Mouse (Mus musculus) kidney, postnatal 10 days (tissue): Measurements from ENCODE around the gene Zfp398.
A peak's percentile ranks its signal among the peaks of the same experiment; 100 is the strongest.
"Not testable (repeated sequence)": the region's sequence is repeated elsewhere in the genome, so short reads cannot be mapped to it uniquely, and the experiment has no call there.

Experiments
- DNase-seq: peaks from one replicate; pipeline ENCODE4 v3.0.0; 2021; ENCODE audit warnings: mixed read lengths

Zfp398 gene

DNA sequence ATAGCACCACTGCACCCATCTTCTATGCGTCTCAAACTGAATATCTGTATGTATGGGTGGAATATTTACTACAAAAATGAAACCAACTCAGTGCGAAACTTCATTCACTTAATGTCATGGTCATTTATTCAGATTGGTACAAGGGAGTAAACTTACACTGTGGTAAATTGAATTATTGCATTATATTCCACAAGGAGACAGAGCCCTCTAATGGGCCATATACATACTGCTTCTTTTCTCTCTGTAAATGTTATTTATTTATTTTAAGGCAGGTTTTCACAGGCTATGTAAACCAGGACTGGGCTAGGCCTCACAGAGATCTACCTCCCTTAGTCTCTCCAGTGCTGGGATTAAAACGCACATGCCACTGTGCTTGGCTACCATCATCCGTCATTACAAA, 8.0 kb upstream of the Zfp398 start:
- DNase-seq, result no peak

DNA sequence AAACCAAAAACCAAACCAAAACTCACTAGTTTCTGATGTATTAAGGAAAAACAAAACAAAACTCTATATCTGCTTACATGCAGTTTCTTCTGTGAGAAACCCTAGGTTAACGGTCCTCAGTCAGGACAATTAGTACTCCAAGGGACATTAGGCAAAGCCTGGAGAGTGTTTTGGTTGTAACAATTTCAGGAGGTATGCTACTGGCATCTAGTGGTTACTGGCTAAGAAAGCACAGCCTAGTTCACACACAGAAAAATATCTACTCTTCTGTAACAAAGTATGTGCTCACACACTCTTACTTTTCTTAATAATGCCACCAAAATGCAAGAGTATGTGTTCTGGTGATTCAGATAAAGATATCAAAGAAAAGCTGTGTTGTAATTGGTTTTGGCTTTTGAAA, 6.5 kb upstream of the Zfp398 start:
- DNase-seq, result no peak

DNA sequence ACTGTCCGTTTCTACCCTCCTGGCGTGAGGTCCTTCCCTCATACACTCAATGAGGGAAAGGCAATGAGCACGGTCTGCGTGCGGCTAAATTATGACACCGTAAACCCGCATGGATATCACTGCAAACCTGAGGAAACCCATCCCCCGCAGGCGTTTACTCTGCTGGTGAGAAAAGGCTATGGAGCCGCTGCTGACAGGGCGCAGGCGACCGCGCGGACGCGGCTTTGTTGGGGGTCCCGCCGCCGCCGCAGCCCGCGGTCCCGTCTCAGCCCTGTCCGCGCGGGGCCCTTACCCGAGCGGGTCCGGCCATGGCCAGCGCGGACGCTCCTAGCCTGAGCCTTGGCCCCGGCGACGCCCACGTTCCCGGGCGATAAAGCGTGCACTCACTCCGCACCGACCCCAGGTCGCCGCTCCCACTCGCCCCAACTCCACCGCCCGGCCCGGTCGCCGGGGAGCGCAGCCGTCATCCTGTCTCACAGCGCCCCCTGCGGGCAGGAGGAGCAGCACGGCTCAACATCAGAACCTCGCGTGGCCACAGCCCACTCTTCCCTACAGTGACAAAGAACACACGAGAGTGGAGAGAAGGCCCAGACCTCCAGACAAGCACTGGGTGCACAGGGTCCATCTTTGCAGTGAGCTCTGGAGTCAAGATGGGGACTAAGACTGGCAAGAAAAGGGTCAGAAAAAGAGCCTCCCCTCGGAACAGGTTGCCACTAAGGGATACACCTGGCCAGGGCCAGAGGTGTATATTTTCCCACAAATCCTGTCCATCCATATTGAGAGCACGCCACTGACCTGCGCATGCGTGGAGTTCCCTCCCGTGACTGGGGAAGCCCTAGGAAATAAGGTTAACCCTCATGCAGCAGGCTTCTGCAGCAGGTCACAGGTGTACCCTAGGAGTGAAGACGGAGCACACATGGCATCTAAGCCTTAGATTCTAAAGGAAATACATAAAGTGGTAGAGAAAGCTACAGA, 5.1 kb upstream of the Zfp398 start, which contains the start of gene Zfp786:
TSS of gene Zfp786 (minus strand) at position 764 of the 975 bp plus-strand sequence.
- peak; percentile 96 for DNase-seq

GRCm38 (mm10) chr6:47832220-47832619, 3.2 kb upstream of the Zfp398 start:
- no peak for DNase-seq

DNA sequence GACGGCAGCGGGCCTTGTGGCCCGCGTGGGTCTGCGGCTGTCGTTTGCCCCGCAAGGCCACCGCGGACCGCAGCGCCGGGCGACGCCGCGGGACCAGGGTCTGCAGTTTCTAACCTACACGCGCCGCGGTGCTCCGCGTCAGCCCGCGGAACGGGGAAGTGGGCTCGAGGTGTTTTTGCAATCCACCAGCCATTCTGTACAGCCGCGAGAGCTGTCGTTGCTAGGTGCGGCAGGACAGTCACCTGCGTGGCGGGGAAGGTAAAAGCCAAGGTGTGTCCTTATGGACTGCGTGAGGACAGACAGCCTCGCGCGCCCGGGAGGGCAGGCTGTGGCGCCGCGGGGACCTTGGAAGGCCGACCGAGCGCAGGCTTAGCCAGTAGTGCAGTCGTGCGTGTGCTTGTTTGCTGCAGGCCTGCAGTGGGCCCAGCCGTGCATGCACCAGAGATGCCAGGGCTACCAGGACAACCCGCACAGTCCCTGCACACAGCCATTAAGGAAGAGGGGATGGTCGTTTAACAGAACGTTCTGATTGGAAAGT, 592 bp downstream of the Zfp398 start:
- DNase-seq, result peak; percentile 70

DNA sequence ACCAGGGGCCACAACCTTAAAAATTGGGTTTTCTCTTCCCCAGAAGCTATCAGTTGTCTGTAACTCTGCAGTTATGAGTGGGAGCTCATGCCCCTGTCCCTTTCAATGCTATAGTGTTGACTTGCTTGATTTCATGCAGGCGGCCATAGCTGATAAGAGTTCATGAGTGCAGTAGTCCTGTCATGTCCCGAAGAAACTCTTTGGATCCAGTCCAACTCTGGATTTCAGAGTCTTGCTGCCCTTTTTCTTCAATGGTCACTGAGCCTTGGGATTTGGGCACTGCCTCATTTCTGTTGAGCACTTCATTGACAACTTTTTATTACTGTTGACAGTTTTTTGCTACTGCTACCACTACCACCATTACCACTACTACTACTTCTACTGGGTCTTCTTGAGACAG, 2.2 kb downstream of the Zfp398 start:
- DNase-seq, result no peak

DNA sequence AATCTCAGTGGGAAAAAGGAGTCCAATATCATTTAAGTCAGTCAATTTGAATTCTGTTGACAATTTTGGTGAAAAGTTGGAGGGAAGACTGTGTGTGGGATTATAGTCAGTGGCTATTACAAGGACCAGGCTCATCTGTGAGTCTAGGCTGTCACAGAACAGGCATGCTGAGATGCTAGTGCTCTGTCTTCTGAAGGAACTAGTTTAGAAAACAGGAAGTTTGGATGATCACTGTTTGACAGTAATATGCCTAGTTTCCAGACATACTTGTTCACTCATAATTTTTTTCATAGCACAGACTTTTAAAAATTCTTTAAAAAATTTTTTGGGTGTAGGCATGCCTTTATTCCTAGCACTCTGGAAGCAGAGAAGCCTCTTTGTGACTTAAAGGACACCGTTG, 5.6 kb downstream of the Zfp398 start:
- no peak for DNase-seq

DNA sequence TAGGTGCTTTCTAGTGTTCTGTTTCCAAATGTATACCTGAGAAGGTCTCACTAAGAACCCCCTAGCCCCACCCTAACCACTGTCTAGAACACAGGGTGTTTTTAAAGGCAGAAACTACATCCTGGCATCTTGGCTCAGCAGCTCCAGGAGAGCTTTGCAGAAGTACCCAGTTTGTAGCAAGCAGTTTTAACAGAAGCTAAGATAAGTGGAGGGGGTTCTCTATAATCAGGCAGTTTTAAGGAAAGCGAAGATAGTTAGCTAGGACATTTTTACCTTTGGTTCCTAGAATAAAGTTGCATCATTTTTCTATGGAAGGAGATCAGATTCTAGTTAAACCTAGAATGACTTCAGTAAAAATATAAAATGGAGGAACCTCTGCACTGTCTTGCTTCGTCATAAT, 6.4 kb downstream of the Zfp398 start:
- DNase-seq, result no peak

- DNase-seq, result no peak
These were observed 6.9 kb downstream of the Zfp398 start for GRCm38 (mm10) chr6:47842337-47842736.

DNA sequence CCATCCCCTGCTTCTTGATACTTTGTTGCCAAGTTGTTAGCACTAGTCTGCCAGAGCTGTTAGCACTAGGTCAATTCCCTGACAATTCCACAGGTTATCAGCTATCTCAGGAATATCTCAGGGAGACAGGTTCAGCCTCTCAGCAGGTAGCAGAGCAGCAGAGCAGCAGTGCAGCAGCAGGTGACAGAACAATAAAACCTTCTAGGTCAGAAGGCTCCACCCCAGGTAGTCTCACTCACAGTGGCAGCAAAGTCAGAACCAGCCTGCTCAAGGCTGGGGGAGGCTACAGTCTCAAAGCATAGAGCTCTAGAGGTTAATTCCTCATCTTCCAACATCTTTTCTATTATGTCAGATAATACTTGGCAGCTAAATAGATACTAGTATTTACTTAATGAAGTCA, 10.3 kb downstream of the Zfp398 start:
- no peak for DNase-seq

DNA sequence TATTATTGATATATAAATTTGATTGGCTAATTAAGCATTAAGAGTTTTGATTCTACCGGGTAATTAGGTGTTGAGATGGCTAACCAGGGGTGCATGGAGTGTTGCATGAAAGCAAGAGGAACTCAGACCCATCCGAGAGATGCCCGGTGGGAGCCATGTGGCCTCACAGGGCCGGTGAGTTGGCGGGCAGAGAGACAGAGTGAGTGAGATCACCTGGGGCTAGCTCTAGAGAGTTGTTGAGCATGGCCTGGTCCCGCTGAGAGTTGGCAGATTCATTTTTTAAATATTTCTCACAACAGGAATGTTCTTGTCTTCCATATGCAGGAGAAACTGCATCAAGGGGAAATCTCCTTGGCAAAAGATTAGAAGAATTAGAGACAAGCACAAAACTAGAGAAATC, 21.8 kb downstream of the Zfp398 start:
- no peak for DNase-seq

DNA sequence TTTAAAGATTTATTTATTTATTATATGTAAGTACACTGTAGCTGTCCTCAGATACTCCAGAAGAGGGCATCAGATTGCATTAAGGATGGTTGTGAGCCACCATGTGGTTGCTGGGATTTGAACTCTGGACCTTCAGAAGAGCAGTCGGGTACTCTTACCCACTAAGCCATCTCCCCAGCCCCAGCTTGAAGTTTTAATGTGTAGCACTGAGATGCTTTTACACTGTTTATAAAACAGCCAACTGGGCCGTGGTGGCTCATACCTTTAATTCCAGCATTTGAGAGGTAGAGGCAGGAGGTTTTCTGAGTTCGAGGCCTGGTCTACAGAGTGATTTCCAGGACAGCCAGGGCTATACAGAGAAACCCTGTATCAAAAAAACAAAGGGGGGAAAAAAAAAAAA, 22.3 kb downstream of the Zfp398 start:
- DNase-seq, result not testable (repeated sequence)

GRCm38 (mm10) chr6:47872266-47872665, 36.8 kb downstream of the Zfp398 start:
- DNase-seq, result no peak

DNA sequence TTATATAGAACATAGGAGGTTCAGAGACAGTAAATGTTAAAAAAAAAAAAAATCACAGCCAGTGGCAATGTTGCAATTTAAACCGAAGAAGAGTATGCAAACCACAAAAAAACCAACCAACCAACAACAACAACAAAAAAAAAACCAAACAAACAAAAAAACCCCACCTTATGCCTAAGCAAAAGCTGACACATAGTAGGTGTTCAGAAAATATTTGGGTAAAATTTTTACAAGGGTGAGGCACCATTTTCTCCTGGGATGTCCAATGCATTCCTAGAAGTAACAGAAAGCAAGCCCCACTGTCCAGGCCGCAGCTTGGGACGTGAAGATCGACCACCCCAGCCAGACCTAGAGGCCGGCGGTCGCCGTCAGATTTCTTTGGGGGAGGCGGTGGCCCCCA, 41.6 kb downstream of the Zfp398 start, which contains the start of gene Zfp282:
TSS of gene Zfp282 (plus strand) at position 147 of the 400 bp plus-strand sequence.
- DNase-seq, result no peak

DNA sequence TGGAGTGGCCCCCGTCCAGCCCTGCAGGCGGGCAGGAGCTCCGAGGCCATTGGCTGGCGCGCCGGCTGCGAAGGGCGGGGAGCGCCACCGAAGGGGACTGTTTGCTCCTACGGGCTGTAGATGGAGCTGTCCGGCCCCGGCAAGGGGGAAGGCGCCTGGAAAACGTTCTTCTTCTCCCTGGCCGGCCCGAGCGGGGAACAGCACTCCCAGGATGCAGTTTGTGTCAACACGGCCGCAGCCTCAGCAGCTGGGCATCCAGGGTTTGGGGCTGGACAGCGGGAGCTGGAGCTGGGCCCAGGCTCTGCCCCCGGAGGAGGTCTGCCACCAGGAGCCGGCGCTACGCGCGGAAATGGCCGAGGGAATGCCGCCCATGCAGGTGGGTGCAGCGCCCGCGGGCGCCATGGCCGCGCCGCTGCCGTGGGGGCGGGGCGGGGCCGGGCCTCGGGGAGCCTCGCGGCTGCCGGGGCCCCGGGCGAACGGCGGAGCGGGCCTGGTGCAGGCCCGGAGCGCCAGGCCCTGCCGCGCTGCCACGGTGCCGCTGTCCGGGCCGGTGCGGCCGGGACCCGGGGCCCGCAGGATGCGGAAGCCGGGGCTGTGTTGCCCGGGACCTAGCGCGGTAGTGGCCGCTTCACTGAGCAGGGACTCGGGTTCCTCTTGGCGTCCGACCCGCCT, 42.1 kb downstream of the Zfp398 start:
- peak; percentile 94 for DNase-seq

- DNase-seq, result peak; percentile 18
These were observed 42.7 kb downstream of the Zfp398 start for GRCm38 (mm10) chr6:47878133-47878514.

- no peak for DNase-seq
These were observed 43.1 kb downstream of the Zfp398 start for GRCm38 (mm10) chr6:47878593-47878992.

GRCm38 (mm10) chr6:47879049-47879716, 43.7 kb downstream of the Zfp398 start:
- DNase-seq, result no peak

- DNase-seq, result no peak
These were observed 44.7 kb downstream of the Zfp398 start for GRCm38 (mm10) chr6:47880166-47880565.

DNA sequence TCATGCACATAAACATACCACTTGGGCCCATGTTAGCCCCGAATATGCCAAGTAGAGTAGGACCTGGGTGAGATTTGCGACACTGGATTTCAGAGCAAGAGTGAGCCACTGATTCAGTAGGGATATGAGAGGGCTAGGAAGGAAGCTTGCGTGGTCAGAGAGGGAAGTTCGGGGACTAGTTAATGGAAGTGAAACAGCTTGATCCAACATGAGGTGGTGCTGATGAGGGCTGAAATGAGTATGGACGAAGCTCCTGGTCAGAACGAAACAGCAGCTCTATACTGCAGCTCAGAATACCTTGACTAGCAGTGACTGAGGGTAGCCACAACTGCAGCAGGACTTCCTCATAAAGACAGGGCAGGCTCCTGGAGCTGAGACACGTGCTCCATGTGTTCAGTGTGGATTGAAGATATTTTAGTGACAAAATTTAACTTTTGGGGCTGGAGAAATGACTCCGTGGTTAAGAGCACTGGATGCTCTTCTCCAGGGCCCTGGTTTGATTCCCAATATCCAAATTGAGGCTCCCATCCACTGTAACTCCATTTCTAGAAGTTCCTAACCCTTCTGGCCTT, 53.4 kb downstream of the Zfp398 start:
- DNase-seq, result no peak

DNA sequence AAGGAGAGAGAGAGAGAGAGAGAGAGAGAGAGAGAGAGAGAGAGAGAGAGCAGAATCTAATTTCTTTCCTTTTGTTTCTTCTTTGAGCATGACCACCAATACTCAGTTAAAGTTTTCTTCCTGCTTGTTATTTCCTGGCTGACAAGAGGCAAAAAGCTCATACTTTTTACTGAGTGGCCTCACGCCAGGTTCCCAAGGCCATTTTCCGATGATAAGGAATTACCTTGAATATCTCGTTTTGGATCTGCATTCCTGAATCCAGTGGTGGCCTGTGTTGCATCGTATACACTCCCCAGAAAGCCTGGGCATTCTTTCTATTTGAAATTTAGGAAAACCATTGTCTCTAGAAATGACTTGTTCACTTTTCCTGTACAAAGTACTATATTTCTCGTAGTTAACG, 64.0 kb downstream of the Zfp398 start:
- DNase-seq, result no peak

DNA sequence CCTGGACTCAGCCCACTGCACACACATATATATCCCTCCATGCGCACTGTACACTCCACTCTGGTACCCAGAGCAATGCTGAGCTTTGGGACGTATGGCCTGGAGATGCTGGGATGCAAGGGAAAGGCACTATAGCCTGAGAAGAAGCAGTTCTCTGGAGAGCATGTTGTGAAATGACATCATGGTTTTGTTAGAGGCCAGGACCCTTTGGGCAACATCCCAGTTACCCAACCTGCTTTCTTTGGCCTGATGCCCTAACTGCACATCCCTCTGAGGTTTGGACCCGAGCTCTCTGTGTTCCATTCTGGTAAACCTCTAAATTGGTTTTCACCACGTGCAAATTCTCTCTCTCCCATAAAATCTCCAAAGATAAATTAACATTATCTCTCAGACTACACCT, 68.1 kb downstream of the Zfp398 start:
- DNase-seq, result no peak

DNA sequence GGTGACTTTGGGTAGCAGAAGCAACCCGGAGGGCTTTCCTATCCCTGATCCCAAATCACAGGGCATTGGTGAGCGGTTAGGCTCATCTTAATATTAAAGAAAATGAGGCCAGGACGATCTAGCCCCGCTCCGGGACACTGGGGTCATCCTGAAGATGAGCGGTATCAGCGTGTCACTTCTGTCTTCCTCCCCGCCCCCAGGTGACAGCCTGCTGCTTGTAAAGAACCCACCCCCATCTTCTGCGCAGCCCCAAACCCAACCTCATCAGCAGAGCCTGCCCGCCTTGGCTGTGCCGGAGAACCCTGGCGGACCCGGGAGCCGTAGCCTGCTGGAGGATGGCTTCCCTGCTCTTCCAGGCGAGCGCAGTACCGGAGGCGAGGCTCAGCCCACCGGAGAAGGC, 68.9 kb downstream of the Zfp398 start:
- no peak for DNase-seq
